ENCODE assay signal across 9 mouse cellular contexts in the genomic region with DNA sequence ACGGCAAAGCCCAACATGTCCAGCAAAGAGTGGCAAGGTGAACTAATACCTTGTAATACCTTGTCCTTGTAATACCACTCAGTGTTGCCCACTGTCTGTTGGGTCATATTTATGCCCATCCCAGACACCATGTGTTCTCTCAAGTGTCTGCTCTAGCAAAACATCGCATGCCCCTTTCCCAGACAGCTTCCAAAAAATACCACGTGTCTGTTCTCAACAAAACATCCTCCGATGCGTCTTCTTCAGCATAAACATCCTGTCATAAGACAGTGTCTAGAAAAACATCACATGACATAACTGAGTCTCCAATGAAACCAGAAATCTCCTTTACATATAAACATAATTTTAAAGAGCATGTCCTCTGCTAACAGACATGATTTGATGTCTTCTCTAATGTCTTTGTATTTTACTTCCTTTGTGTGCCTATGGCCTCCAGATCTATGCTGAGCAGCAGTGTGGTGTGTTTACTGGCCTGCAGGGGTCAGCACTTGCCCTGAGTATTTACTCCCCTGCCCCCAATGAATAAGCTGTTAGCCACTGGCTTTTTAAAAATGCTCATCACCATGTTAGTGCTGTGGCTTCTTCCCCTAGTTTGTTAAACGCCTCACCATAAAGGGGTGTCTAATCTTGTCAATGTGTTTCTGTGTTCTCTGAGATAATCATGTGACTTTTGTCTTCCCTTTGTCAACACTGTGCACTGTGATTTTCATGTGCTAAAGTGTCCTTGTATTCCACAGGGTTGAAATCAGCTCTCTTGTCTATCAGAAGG. TPM values are rescaled to one million over a fixed set of nuclear protein-coding genes. Genes with fewer than 3 reads are reported as not detected.
DNase-seq lines count a peak whose midpoint lies in the region; ATAC-seq and TF ChIP-seq lines count a peak whose summit lies in the region.
"Not testable (repeated sequence)": the region's sequence is repeated elsewhere in the genome, so short reads cannot be mapped to it uniquely, and the experiment has no call there.
"Had no signal": no experiment of that assay in that cellular context is flagged by ENCODE, and none has a peak within 500 bp of the region (broad histone marks: within the 10 kb centered on the region; RNA-seq: fewer than 3 reads in every experiment).

No protein-coding gene starts in this region.

- peak; percentile 34 to 72 for DNase-seq in adrenal gland, adult (ENCODE audit: inconsistent age in 2 of 2, low spot score in 1 of 2)
- DNase-seq in cerebellum, postnatal 36 days: peak; percentile 47 to 49
- DNase-seq in gastrocnemius, postnatal 10 days: peak; percentile 23
- DNase-seq in induced T-regulatory cell, adult 2 months (ENCODE audit: low read depth): peak; percentile 87
- not testable (repeated sequence) for DNase-seq in liver, embryonic 11.5 days (ENCODE audit: low spot score)

- not testable (repeated sequence) for H3K4me3 ChIP-seq in liver, embryonic 11.5 days (ENCODE audit: low read depth, low read length); midbrain, embryonic 15.5 days; small intestine, adult 2 months (ENCODE audit: low read depth, low read length)

- TF ChIP-seq POLR2A in small intestine, adult 2 months (IDR thresholded peaks at IDR 0.05; ENCODE audit: low read depth, low read length): not testable (repeated sequence)

- H3K9ac ChIP-seq in liver, embryonic 11.5 days (ENCODE audit: low read depth, low read length); midbrain, embryonic 15.5 days: not testable (repeated sequence)

- peak; percentile 33; the same call in 1 of the 2 replicates for TF ChIP-seq CTCF in small intestine, adult 2 months (IDR thresholded peaks at IDR 0.05; ENCODE audit: extremely low read depth, insufficient read length, insufficient replicate concordance, low read depth, low read length)

- H3K9me3 ChIP-seq in liver, embryonic 11.5 days (ENCODE audit: control insufficient read depth, low read length); midbrain, embryonic 15.5 days: not testable (repeated sequence)

- H3K27ac ChIP-seq in liver, embryonic 11.5 days (ENCODE audit: low read depth, low read length): not testable (repeated sequence)
- peak overlapping the region; percentile 65; the same call in 1 of the 2 replicates for H3K27ac ChIP-seq in midbrain, embryonic 15.5 days
- H3K27ac ChIP-seq in small intestine, adult 2 months (ENCODE audit: insufficient read depth, low read depth, low read length): peak overlapping the region; percentile 28; the same call in 1 of the 2 replicates

- not testable (repeated sequence) for H3K36me3 ChIP-seq in liver, embryonic 11.5 days (ENCODE audit: control insufficient read depth, insufficient read depth, low read length); midbrain, embryonic 15.5 days (replicated peaks); small intestine, adult 2 months (ENCODE audit: control insufficient read depth, insufficient read depth, low read length)

- WGBS in liver, embryonic 11.5 days: 65% methylated on average over 6 of the region's 6 CpGs
- WGBS in midbrain, embryonic 15.5 days: 62% methylated on average over 6 of the region's 6 CpGs
- WGBS in small intestine, adult 2 months: 61% methylated on average over 6 of the region's 6 CpGs

- H3K27me3 ChIP-seq in liver, embryonic 11.5 days (replicated peaks; ENCODE audit: control insufficient read depth, insufficient read depth, low read length); midbrain, embryonic 15.5 days (replicated peaks); small intestine, adult 2 months (ENCODE audit: control insufficient read depth, insufficient read depth, low read length): not testable (repeated sequence)

- ATAC-seq in liver, embryonic 11.5 days (replicated peaks; ENCODE audit: low FRiP score): 0 out of 2 replicates have a peak, but pooled peaks have one; percentile 22
- ATAC-seq in midbrain, embryonic 15.5 days (replicated peaks): 0 out of 2 replicates have a peak, but pooled peaks have one; percentile 11

- not testable (repeated sequence) for H3K4me1 ChIP-seq in liver, embryonic 11.5 days (replicated peaks; ENCODE audit: control insufficient read depth, insufficient read depth, low read length); midbrain, embryonic 15.5 days; small intestine, adult 2 months (ENCODE audit: control insufficient read depth, insufficient read depth, insufficient read length, low read length)

- H3K4me2 ChIP-seq in liver, embryonic 11.5 days; midbrain, embryonic 15.5 days: not testable (repeated sequence)

RNA-seq across cellular contexts. Expression of gene Klrb1c, which starts 22.3 kb away (rescaled TPM):
- under 1 TPM in 1 of 2 experiments, not detected in 1; 0.14 TPM for total RNA-seq in gastrocnemius, postnatal 10 days (2021)
- polyA plus RNA-seq in liver, embryonic 11.5 days (2014; fragmentation: Nextera tagmentation; extraction: Ambion mirVana): not detected in 2 replicates
- 0.12 and 0.13 TPM in 2 replicates for polyA plus RNA-seq in midbrain, embryonic 15.5 days (2015; fragmentation: Nextera tagmentation; extraction: Ambion mirVana)
- polyA plus RNA-seq in small intestine, adult 2 months (2012; rRNA removed): not detected in 2 replicates

RNA-seq across cellular contexts. Expression of gene Klrb1, which starts 43.8 kb away (rescaled TPM):
- not detected for total RNA-seq in gastrocnemius, postnatal 10 days (2021)
- polyA plus RNA-seq in liver, embryonic 11.5 days (2014; fragmentation: Nextera tagmentation; extraction: Ambion mirVana): not detected in 2 replicates
- 0.82 and 0.94 TPM in 2 replicates for polyA plus RNA-seq in midbrain, embryonic 15.5 days (2015; fragmentation: Nextera tagmentation; extraction: Ambion mirVana)
- not detected in 2 replicates for polyA plus RNA-seq in small intestine, adult 2 months (2012; rRNA removed)
- polyA plus RNA-seq: intestine, embryonic 16.5 days; liver, embryonic 16.5 days had no signal

RNA-seq across cellular contexts. Expression of gene Gm44511, which starts 59.4 kb away (rescaled TPM):
- not detected for total RNA-seq in gastrocnemius, postnatal 10 days (2021)
- polyA plus RNA-seq in liver, embryonic 11.5 days (2014; fragmentation: Nextera tagmentation; extraction: Ambion mirVana): not detected in 2 replicates
- not detected in 2 replicates for polyA plus RNA-seq in midbrain, embryonic 15.5 days (2015; fragmentation: Nextera tagmentation; extraction: Ambion mirVana)
- 0.46 TPM in 1 of 2 replicates, not detected in the other for polyA plus RNA-seq in small intestine, adult 2 months (2012; rRNA removed)
- polyA plus RNA-seq: liver, embryonic 16.5 days had no signal

RNA-seq across cellular contexts. Expression of gene Klrb1b, which starts 59.5 kb away (rescaled TPM):
- not detected for total RNA-seq in gastrocnemius, postnatal 10 days (2021)
- polyA plus RNA-seq in liver, embryonic 11.5 days (2014; fragmentation: Nextera tagmentation; extraction: Ambion mirVana): not detected in 2 replicates
- polyA plus RNA-seq in midbrain, embryonic 15.5 days (2015; fragmentation: Nextera tagmentation; extraction: Ambion mirVana): not detected in 2 replicates
- 0.25 TPM in 1 of 2 replicates, not detected in the other for polyA plus RNA-seq in small intestine, adult 2 months (2012; rRNA removed)
